Mouse (Mus musculus) forebrain, embryonic 14.5 days (tissue): ENCODE measurements around the gene Tbc1d9b. TPM values are rescaled to one million over a fixed set of nuclear protein-coding genes. Genes with fewer than 3 reads are reported as not detected.

Source experiments
- ATAC-seq: fragments of 200-750 bp; cut with Nextera tagmentation; 2 replicates; pipeline ENCODE4 v1.8.0; 2017; ENCODE audit warnings: mild to moderate bottlenecking, moderate library complexity
- DNase-seq: peaks from one replicate; pipeline ENCODE4 v3.0.0-alpha.2; 2015; ENCODE audit warnings: low spot score
- H3K27ac ChIP-seq: fragments of 300-500 bp; sonication (generic); 2 replicates; pipeline ENCODE4 v1.5.1; 2014; ENCODE audit warnings: low read depth, mild to moderate bottlenecking, control low read depth, low read length, moderate library complexity
- H3K27me3 ChIP-seq: fragments of 300-500 bp; sonication (generic); replicated peaks from 2 replicates; pipeline ENCODE4 v1.6.1; 2014; ENCODE audit warnings: low read length, control low read depth, mixed read lengths; ENCODE audit not compliant: control insufficient read depth, insufficient read depth
- H3K36me3 ChIP-seq: fragments of 300-500 bp; sonication (generic); 2 replicates; pipeline ENCODE4 v1.6.1; 2014; ENCODE audit warnings: low read length, control low read depth; ENCODE audit not compliant: control insufficient read depth, insufficient read depth
- H3K4me1 ChIP-seq: fragments of 300-500 bp; sonication (generic); 2 replicates; pipeline ENCODE4 v1.6.1; 2014; ENCODE audit warnings: antibody characterized with exemption, low read length, control low read depth; ENCODE audit not compliant: control insufficient read depth, insufficient read depth
- H3K4me2 ChIP-seq: fragments of 300-500 bp; sonication (generic); 2 replicates; pipeline ENCODE4 v1.6.1; 2014; ENCODE audit warnings: mild to moderate bottlenecking, control low read depth, low read length
- H3K4me3 ChIP-seq: fragments of 300-500 bp; sonication (generic); 2 replicates; pipeline ENCODE4 v1.5.1; 2014; ENCODE audit warnings: low read depth, low read length, control low read depth
- H3K9ac ChIP-seq: fragments of 300-500 bp; sonication (generic); 2 replicates; pipeline ENCODE4 v1.6.1; 2014; ENCODE audit warnings: mild to moderate bottlenecking, low read length, control low read depth, moderate library complexity
- H3K9me3 ChIP-seq: fragments of 300-500 bp; sonication (generic); replicated peaks from 2 replicates; pipeline ENCODE4 v1.6.1; 2016; ENCODE audit warnings: low read length, control low read depth, mixed read lengths; ENCODE audit not compliant: control insufficient read depth
- WGBS: fragments of 180-500 bp; shearing (Covaris S2); extraction: QIAGEN DNeasy Blood & Tissue Kit; methylation state at CpG from one replicate; pipeline ENCODE4 v1.1.7; 2014; 5-methylcytosine and 5-hydroxymethylcytosine counted together
- polyA plus RNA-seq: library from polyadenylated mRNA; unstranded; fragments of >200 nt; fragmentation: Nextera tagmentation; extraction: Ambion mirVana; gene quantifications from 2 replicates; pipeline ENCODE4 v1.2.1, GENCODE M21; 2014

The Tbc1d9b gene
- polyA plus RNA-seq, 1 experiment from 2014 or later, result 23.3 TPM

GRCm38 (mm10) chr11:50178532-50179488, 47.6 kb downstream of the Tbc1d9b start:
- H3K9me3 ChIP-seq, result no peaks in the 10 kb centered on the region
- peaks cover 6% of the 10 kb centered on the region; the same call in 1 of the 2 replicates for H3K4me1 ChIP-seq
- no peak overlapping the region for H3K4me3 ChIP-seq
- H3K27ac ChIP-seq, result no peak overlapping the region
- ATAC-seq (no peak), DNase-seq (no peak)
- no peaks in the 10 kb centered on the region for H3K27me3 ChIP-seq
- no peak overlapping the region for H3K9ac ChIP-seq
- WGBS, result 83% methylated on average over 5 of the region's 5 CpGs
- H3K36me3 ChIP-seq, result peaks cover 41% of the 10 kb centered on the region
- no peak overlapping the region for H3K4me2 ChIP-seq

- peaks cover 44% of the 10 kb centered on the region for H3K36me3 ChIP-seq
- no peak overlapping the region for H3K4me3 ChIP-seq
These were observed 49.5 kb downstream of the Tbc1d9b start for GRCm38 (mm10) chr11:50180478-50181231.

GRCm38 (mm10) chr11:50182702-50183101, 51.5 kb downstream of the Tbc1d9b start:
- WGBS, result 87% methylated on average over 4 of the region's 4 CpGs
- H3K4me3 ChIP-seq, result no peak overlapping the region
- no peak overlapping the region for H3K27ac ChIP-seq
- no peak for ATAC-seq
- H3K9me3 ChIP-seq, result no peaks in the 10 kb centered on the region
- no peaks in the 10 kb centered on the region for H3K4me1 ChIP-seq
- no peak for DNase-seq
- peaks cover 38% of the 10 kb centered on the region for H3K36me3 ChIP-seq
- no peaks in the 10 kb centered on the region for H3K27me3 ChIP-seq
- no peak overlapping the region for H3K4me2 ChIP-seq
- no peak overlapping the region for H3K9ac ChIP-seq

More at GRCm38 (mm10) chr11:50180478-50181231, 49.5 kb downstream of the Tbc1d9b start:
- no peaks in the 10 kb centered on the region for H3K27me3 ChIP-seq
- ATAC-seq (no peak), DNase-seq (no peak)
- no peak overlapping the region for H3K4me2 ChIP-seq
- WGBS, result 81% methylated on average over 6 of the region's 6 CpGs
- peaks cover under 1% of the 10 kb centered on the region; the same call in 1 of the 2 replicates for H3K4me1 ChIP-seq
- H3K9me3 ChIP-seq, result no peaks in the 10 kb centered on the region
- H3K9ac ChIP-seq, result no peak overlapping the region
- no peak overlapping the region for H3K27ac ChIP-seq

- 92% methylated on average over 3 of the region's 3 CpGs for WGBS
- H3K27ac ChIP-seq, result no peak overlapping the region
- no peaks in the 10 kb centered on the region for H3K27me3 ChIP-seq
- peaks cover 29% of the 10 kb centered on the region for H3K36me3 ChIP-seq
- H3K4me3 ChIP-seq, result no peak overlapping the region
- H3K4me2 ChIP-seq, result no peak overlapping the region
- ATAC-seq (no peak), DNase-seq (no peak)
- no peak overlapping the region for H3K9ac ChIP-seq
- H3K9me3 ChIP-seq, result no peaks in the 10 kb centered on the region
- H3K4me1 ChIP-seq, result no peaks in the 10 kb centered on the region
These were observed 53.6 kb downstream of the Tbc1d9b start for GRCm38 (mm10) chr11:50184788-50185187.

GRCm38 (mm10) chr11:50188682-50189081, 57.5 kb downstream of the Tbc1d9b start:
- Histone ChIP-seq H3K9me3 (no peaks in the 10 kb centered on the region), H3K36me3 (peaks cover 16% of the 10 kb centered on the region), H3K27ac (no peak overlapping the region), H3K4me3 (no peak overlapping the region), H3K4me2 (no peak overlapping the region), H3K4me1 (no peaks in the 10 kb centered on the region), H3K27me3 (no peaks in the 10 kb centered on the region), H3K9ac (no peak overlapping the region)
- DNase-seq (no peak), ATAC-seq (no peak)
- WGBS, result 83% methylated on average over 7 of the region's 7 CpGs

- Histone ChIP-seq H3K27ac (no peak overlapping the region), H3K27me3 (no peaks in the 10 kb centered on the region), H3K9ac (no peak overlapping the region), H3K4me2 (no peak overlapping the region), H3K36me3 (peaks cover 16% of the 10 kb centered on the region), H3K4me3 (no peak overlapping the region), H3K4me1 (no peaks in the 10 kb centered on the region), H3K9me3 (no peaks in the 10 kb centered on the region)
- ATAC-seq, result no peak
- 91% methylated on average over 4 of the region's 4 CpGs for WGBS
- no peak for DNase-seq
These were observed 59.2 kb downstream of the Tbc1d9b start for GRCm38 (mm10) chr11:50190362-50190761.

GRCm38 (mm10) chr11:50192278-50192677, 61.1 kb downstream of the Tbc1d9b start:
- peaks cover 30% of the 10 kb centered on the region for H3K36me3 ChIP-seq

GRCm38 (mm10) chr11:50194070-50194469, 62.9 kb downstream of the Tbc1d9b start:
- Histone ChIP-seq H3K9me3 (no peaks in the 10 kb centered on the region), H3K4me3 (no peak overlapping the region), H3K9ac (no peak overlapping the region), H3K4me2 (no peak overlapping the region), H3K27me3 (no peaks in the 10 kb centered on the region), H3K36me3 (peaks cover 43% of the 10 kb centered on the region), H3K27ac (no peak overlapping the region), H3K4me1 (no peaks in the 10 kb centered on the region)
- ATAC-seq (no peak), DNase-seq (no peak)
- 86% methylated on average over 7 of the region's 7 CpGs for WGBS

More at GRCm38 (mm10) chr11:50192278-50192677, 61.1 kb downstream of the Tbc1d9b start:
- Histone ChIP-seq H3K9ac (no peak overlapping the region), H3K27me3 (no peaks in the 10 kb centered on the region), H3K4me3 (no peak overlapping the region), H3K9me3 (no peaks in the 10 kb centered on the region), H3K4me2 (no peak overlapping the region), H3K27ac (no peak overlapping the region), H3K4me1 (no peaks in the 10 kb centered on the region)
- DNase-seq (no peak), ATAC-seq (no peak)
- whole genome bisulfite sequencing, result 96% methylated on average over 3 of the region's 3 CpGs
